Mouse (Mus musculus) testis, adult 2 months (tissue): ENCODE results near the gene Gimap7.

ENCODE experiments used
- CTCF ChIP-seq: fragments of 200-500 bp; IDR thresholded peaks from 2 replicates; pipeline ENCODE4 v1.5.1; 2012; ENCODE audit warnings: low read depth, mild to moderate bottlenecking, inconsistent platforms, low read length, moderate library complexity; ENCODE audit not compliant: control insufficient read depth, insufficient read depth, insufficient replicate concordance
- POLR2A ChIP-seq: fragments of 200-500 bp; IDR thresholded peaks from 2 replicates; pipeline ENCODE4 v1.6.1; 2012; ENCODE audit warnings: low read depth, mild to moderate bottlenecking, inconsistent platforms, low read length, moderate library complexity; ENCODE audit not compliant: control insufficient read depth

GRCm38 (mm10) chr6:48732864-48733304 lies 14.5 kb downstream of the Gimap7 start:
- TF ChIP-seq POLR2A (no peak), CTCF (no peak)
